Mouse (Mus musculus): Measurements from ENCODE around the gene Def8.
"Not testable (repeated sequence)": the region's sequence is repeated elsewhere in the genome, so short reads cannot be mapped to it uniquely, and the experiment has no call there.

DNA sequence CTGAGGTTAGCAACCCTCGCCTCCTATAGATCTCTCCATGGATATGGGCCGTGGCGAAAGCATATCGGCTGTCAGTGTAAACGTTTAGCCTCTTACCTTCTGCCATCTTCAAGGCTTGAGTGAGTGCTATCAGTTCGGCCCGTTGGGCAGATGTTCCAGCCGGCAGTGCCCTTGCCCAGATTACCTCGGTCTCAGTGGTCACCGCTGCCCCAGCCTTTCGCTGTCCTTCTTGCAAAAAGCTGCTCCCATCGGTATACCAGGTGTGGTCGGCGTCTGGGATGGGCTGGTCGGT, 6.3 kb downstream of the Def8 start:
- not testable (repeated sequence) for TF ChIP-seq POLR2A (IDR thresholded peaks at IDR 0.05; ENCODE audit: insufficient read depth, low read length); EP300 (IDR thresholded peaks at IDR 0.05; ENCODE audit: insufficient read depth, low read depth, low read length)

All from ES-Bruce4 (cell line).